Mouse (Mus musculus): ENCODE results near the gene Zkscan2. TPM values are rescaled to one million over a fixed set of nuclear protein-coding genes. Genes with fewer than 3 reads are reported as not detected.
A peak's percentile ranks its signal among the peaks of the same experiment; 100 is the strongest.

Zkscan2 gene
- total RNA-seq (2014; fragmentation: Nextera tagmentation) (0.11 TPM in 1 of 2 replicates, not detected in the other), total RNA-seq (2017) (not detected in 2 replicates)

DNA sequence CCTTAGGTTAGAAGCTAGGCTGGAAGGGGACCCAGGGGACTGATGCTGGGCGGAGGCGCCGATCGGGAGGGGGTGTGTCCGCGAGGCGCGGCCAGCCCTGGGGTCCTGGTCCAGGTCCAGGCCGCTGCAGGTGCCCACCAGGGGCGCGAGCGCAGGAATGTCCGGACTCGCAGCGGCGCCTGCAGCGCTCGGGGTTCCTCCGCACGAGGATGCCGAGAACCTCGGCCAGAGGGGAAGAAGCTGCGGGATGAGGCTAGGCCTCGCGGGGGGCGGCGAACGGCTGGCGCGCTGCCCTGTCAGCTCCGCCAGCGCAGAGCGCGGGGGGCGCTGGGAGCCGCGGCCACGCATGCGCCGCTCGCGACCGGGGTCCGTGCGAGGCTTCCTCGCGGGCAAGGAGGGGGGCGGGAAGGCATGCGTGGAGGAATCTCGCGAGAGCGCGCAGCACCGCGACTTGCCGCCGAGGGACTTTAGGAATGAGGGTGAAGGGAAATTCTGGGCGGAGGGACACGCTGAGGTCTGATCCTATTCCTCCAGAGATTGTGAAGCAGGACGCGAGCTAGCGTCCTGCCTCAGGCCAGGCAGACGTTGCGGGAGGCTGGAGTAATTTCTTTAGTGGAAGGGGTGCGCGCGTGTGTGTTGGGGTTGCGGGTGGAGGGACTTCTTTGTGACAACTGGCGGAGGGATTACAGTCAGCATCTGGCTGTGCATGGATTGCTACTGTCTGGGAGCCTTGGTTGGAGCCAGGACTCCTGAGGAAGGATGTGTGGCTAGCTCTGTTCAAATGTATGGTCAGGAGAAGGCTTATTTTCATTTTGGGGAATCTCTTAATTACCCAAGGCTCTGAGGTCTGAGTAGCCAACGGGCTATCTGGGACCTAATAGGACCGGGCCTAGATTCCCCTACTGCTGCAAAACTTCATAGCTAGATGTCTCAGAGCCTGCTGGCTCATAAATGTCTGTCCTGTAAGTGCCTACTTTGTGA lies at the start of gene Zkscan2:
TSS of gene Zkscan2 (minus strand) at position 211 of the 981 bp plus-strand sequence.
- ATAC-seq (replicated peaks; ENCODE audit: poor library complexity, severe bottlenecking): peak; percentile 81

DNA sequence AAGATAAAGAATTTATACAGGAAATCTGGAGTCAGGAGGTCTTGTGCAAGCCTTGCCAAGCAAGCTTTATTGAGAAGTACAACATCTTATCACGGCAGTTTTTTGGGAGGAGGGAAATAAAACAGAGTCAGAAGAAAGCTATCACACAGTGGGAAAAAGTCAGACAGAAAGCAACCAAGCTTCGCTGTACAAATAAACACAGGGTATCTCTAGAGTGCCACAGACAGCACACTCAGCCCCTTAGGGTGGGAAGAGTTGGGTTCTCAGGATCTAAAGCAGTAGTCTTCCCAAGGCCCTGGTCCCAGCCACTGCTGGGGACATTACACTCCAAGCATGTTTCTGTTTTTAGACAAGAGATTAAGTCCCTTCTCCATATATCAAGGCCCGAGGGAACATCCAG lies 28.9 kb upstream of the Zkscan2 start:
- no peak for ATAC-seq (replicated peaks; ENCODE audit: poor library complexity, severe bottlenecking)

DNA sequence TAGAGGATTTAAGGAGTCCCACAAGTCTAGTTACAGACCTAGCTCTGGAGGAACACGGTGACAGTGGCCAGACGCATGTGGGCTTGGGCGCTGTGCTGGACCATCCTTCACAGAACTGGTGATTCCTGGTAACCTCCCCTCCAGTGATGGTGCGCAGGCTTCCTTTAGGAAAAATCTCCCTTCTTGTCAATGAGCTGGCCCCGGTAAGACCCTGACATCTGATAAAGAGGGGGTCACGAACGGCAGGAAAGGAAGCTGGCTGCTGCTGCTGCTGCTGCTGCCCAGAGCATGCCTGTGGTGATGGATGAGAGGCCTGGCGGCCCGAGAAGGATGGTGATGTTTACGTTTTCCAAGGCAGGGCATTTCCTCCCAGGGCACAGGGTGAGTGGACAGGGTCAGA lies 25.5 kb upstream of the Zkscan2 start:
- ATAC-seq (replicated peaks; ENCODE audit: poor library complexity, severe bottlenecking): no peak

DNA sequence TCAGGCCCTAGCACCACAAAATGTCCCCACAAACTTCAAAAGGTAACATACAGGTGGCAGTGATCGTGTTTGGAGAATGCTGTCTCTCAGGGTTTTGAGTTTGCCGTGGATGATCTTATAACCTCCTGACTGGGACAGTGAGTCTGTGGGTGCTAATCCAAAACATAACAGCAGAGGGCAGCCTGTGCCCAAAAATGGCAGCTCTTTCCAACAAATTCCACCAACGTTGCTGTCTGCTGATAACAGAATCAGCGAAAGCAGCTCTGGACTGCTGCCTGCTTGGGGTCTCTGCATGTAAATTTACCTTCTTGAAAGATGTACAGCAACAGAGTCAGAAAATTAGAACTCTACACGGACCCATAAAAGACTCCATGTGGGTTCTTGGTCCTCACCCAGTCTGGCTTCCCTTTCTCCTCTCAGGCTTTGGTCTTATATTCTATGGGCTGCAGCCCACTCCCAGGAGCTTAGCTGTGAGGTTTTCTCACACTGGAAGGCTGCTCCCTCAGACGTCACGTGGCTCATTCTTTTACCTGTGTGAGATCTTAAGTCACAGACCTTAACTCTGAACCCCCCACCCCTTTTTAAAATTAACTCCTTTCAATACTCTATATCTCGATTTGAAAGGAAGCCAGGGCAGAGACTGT lies 24.1 kb upstream of the Zkscan2 start:
- ATAC-seq (replicated peaks; ENCODE audit: poor library complexity, severe bottlenecking): peak; percentile 46; the same call in 1 of the 2 replicates

DNA sequence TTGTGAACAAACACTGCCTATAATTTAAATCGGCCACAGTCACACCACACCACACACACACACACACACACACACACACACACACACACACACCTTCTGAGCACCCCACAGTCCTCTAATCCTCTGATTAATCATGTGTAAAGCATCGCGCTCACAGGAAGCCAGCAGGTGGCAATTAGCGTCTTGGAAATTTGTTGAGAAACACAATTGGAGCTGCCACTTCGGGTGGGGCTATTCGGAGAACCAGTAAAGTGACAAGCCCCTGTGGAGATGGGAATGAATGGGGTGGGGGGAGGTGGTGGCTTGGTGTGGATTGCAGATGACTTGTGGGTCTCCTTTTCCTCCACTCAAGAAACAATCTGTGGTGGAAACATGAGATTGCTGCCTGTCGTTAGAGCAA lies 7.7 kb upstream of the Zkscan2 start:
- no peak for ATAC-seq (replicated peaks; ENCODE audit: poor library complexity, severe bottlenecking)

DNA sequence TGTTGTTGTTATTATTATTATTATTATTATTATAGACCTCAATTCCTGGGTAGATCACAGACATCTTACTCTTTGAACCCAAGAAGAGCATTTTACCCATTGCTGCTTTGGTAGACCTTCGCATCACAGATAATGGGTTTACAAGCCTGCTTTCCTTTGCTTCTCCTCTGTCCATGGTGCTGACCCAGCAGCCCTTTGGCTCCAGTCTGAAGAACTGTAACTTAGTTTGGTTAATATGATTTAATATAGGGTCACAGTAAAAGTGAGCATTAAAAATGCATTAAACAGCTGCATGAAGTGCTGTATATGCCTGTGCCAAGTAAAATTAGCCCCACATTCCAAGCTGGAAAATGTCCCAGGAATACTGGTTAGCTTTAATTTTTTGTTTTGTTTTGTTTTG lies 3.1 kb upstream of the Zkscan2 start:
- ATAC-seq (replicated peaks; ENCODE audit: poor library complexity, severe bottlenecking): no peak

DNA sequence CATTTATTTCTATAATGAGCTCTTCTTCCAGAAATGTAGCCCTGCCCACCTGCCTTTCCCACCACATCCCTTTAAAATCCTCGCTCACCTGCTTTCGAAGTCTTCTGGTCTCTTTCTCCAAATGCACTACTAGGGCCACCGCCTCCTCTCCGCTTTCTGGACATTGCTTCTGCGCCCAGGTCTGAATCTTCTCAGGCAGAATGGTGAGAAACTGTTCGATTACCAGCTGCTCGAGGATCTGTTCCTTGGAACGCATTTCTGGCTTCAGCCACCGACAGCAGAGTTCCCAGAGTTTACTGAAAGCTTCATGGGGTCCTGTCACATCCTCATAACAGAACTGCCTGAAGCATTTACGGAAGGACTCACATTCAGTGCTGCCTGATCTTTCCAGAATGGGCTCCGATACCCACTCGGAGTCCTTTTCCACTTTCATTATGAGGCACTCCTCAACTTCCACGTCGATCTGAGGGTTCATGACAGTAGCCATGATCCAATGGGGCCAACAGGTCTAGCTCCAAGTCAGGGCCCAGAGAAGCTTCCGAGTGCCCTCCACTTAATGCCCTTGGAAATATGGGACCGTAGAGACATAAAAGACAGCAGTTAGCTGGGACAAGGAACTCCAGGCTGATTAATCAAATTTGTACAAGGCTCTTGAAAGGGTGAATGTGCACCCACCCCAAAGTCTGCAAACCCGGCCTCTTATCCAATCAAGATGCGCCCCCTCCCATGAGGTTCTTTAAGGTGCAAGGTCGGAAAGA lies 589 bp downstream of the Zkscan2 start:
- ATAC-seq (replicated peaks; ENCODE audit: poor library complexity, severe bottlenecking): no peak

DNA sequence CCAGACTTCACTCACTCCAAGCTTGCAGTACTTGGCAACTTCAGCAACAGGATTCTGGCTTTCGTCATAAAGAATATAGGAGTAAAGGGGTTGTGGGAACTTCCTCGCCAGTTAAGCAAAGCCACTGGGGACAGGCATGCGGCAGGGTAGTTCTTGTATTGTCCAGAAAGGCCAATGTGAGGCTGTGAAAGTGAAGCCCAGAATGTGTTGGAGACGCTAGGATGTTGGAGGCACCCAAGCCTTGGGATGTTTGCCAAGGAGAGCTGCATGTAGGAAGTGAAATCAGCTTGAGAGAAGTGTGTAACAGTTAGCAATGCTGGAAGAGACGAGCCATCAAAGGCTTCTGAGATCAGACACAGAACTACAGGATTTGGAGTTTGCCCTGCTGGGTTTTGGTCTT lies 12.5 kb downstream of the Zkscan2 start:
- ATAC-seq (replicated peaks; ENCODE audit: poor library complexity, severe bottlenecking): no peak

DNA sequence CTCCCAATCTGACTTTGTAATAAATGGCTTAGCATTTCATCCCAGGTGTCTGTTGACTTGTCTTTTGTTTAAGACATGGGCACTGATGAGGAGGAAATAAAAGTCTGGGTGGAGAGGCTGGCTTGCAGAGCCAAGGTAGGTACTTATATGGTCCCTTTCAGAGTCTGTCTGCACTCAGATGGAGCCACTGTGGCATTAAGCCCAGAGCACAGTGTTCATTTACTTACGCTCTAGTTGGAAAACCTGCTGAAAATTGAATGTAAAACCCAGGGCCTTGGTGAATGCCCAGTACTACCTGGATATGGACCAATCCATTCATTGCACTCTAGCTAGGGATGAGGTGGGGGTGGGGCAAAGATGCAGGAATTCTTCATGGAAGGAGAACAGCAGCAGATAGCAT lies 32.3 kb downstream of the Zkscan2 start:
- ATAC-seq (replicated peaks; ENCODE audit: poor library complexity, severe bottlenecking): no peak

DNA sequence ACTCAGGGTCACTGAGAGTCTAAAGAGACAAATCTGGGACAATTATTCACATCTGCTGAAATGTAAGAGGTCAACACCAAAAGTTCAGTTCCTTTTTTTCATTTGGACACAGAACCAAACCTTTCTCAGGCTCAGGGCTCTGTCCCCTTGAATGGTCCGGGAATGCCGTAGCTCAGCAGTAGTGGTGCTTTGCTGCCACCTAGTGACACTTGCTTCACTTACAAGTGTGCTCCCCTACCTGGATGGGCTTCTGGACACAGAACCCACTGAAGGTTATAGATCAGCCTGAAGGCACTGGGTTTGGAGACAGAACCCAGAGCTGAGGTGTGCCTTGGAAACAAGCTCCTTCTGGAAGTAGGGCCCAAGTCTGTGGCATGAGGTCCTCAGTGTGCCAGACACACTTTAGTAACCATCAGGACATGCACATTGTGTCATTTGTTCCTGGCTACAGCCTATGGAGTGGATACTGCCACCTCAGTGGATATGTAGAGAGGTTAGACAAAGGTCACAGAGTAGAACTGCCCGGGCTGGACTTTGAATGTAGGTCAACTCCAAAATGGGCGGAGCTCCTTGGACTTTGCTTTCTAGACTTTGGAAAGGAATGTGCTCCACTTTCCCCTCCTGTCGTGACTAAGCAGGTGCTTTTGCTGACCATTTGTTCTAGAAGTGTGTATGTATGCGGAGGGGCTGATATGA lies 34.4 kb downstream of the Zkscan2 start:
- peak; percentile 96 for ATAC-seq (replicated peaks; ENCODE audit: poor library complexity, severe bottlenecking)

DNA sequence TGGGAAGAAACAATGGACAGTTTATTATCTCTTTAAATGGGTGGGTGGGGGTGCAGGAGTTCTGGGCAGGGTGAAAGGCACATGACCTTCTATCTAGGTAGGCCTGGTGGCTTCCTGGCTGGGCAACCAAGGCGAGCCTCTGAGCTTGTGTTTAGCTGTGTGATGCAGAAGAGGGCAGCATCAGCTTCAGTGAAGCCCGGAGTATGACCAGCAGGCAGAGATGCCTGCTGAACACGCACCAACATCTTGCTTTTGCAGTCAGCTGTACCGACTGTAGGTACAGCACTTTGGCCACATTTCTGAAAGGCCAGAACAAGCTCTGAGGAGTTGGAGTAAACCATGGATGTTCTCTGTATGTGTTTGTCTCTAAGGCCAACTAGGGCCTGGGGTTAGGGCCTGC lies 36.7 kb downstream of the Zkscan2 start:
- ATAC-seq (replicated peaks; ENCODE audit: poor library complexity, severe bottlenecking): no peak

DNA sequence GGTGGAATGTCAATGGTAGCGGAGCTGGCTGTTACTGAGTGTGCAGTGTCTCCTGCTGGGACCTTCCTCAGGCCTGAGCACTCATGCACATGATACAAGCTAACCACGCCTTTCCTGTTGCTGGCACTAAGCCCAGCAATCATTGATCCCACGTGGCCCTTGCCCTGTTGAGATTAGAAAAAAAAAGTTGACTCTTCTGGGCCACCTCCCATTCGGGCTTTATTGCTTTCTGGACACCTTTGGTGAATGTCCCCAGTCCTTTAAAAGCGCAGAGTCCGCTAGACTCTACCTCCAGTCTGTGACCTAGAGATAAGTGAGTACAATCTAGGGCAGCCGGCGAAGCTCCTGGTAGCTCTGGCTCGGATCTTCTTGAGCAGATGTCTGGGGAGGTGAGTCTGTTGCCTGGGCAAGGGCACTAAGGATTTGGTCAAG lies 38.2 kb downstream of the Zkscan2 start, which contains the start of gene Aqp8:
TSS of gene Aqp8 (plus strand) at position 222 of the 432 bp plus-strand sequence.
- no peak for ATAC-seq (replicated peaks; ENCODE audit: poor library complexity, severe bottlenecking)

DNA sequence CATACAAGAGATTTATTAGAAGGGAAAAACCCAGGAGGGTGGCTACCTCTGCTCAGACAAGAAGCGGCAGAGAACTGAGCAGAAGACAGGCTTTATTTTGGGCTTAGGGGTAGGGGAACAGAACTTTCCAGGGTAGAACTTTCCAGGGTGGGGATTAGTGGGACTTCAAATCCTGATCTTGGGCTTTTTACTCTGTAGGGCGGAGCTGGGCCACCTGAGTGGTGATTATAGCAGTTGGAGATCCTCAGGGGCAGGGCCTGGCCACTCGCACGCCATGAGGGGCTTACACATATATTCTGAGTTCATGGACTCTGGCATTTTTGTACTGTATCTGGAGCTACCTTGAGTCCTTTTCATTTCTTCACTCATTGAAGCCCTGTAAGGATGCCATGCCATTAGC lies 38.9 kb downstream of the Zkscan2 start:
- no peak for ATAC-seq (replicated peaks; ENCODE audit: poor library complexity, severe bottlenecking)

DNA sequence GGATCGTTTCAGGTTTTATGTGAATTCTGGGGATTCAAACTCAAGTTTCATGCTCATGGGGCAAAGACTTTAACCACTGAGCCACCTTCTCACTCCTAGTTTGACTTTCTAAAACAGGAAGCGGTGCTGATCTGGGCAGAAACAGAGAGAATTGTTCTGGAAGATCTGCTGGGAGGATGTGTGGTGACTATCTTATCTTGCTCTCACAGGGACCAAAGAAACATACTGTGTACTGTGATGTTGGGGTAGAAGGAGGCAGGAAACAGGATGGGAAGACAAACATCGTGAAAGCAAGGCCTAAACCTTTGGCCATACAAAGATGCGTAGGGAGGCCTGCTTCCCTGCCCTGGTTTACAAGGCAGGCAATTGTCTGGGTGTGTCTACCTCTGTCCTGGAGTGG lies 41.0 kb downstream of the Zkscan2 start:
- no peak for ATAC-seq (replicated peaks; ENCODE audit: poor library complexity, severe bottlenecking)

DNA sequence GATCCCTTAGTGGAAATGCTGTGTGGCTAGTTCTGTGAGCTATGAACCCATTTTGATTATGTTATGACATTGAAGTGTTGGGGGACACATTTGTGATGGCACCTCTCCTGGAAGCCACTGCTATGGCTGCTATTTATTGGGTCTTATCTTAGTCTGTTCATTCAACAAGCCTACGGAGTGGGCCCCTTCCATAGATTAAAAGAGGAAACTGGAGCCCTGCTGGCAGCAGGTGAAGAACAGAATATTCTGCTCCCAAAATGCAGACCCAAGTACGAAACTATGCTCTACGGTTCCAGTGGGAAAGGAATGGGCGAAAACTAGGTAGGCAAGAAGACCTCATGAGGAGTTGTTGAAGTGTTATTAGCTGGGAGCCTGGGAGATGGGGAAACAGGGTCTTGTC lies 41.9 kb downstream of the Zkscan2 start:
- no peak for ATAC-seq (replicated peaks; ENCODE audit: poor library complexity, severe bottlenecking)

DNA sequence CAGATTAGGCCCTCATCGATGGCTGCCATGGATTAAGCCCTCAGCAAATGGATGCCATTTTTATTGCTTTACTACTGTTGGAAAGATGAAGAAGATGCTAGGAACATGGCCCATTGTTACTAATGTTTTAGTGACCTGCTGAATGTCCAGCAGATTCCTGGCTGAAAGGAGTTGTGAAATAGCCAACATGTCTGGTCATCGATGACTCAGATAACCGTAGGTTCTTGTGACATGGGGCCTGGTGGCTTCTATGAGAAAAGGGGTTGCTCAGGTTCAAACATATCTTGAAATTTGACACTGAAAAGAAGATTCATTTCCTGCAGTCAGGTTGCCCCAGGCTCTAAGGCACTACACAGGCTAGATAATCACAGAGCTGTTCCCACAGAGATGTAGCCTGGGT lies 45.2 kb downstream of the Zkscan2 start:
- ATAC-seq (replicated peaks; ENCODE audit: poor library complexity, severe bottlenecking): peak; percentile 42; the same call in 1 of the 2 replicates

DNA sequence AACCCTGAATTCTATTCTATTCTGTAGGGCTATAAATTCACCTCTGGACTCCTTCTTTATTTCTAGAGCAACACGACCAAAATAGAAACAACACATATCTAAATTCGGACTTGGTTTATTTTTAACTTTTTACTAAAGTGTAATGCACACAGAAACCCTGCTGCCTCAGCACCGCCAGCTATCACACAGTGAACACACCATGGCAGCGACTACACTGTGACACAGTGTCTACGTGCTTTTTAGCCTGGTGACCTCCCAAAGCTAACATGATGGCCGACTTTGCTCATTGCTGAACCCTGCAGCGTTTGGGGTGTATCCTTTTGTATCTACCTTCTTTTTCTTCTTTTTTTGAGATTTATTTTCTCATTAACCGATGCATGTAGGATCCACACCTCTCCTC lies 47.2 kb downstream of the Zkscan2 start:
- ATAC-seq (replicated peaks; ENCODE audit: poor library complexity, severe bottlenecking): no peak

DNA sequence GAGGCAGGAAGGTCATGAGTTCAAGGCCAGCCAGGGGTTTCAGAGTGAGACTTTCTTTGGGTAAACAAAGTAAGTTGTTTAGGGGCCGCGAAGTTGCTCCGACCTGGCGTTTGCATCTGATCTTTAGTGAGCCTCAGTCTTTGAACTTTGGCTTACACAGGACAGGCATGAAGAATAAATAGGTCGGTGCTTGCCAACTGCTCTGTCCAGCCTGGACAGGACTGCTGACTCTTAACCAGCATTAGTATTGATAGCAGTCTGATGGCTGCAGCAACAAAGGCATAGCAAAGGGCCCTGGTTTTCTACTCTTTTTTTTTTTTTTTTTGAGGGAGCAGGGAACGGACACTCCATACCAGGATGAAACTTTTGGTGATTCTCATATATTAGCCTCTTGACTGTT lies 47.7 kb downstream of the Zkscan2 start:
- no peak for ATAC-seq (replicated peaks; ENCODE audit: poor library complexity, severe bottlenecking)

DNA sequence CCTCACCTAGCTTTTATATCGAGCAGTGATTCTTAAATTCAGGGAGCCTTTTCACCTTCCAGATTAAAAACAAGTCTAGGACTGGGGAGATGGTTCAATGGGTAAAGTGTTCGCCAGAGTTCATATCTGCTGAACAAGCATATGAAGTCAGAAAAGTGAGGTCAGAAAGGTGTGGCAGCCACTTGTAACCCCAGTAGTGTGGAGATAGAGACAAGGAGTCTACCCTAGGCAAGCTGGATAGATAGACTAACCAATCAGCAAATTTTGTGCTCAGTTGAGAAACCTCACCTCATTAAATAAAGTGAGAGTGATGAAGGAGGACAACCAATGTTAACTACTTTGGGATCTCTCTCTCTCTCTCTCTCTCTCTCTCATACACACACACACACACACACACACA lies 49.7 kb downstream of the Zkscan2 start:
- no peak for ATAC-seq (replicated peaks; ENCODE audit: poor library complexity, severe bottlenecking)

DNA sequence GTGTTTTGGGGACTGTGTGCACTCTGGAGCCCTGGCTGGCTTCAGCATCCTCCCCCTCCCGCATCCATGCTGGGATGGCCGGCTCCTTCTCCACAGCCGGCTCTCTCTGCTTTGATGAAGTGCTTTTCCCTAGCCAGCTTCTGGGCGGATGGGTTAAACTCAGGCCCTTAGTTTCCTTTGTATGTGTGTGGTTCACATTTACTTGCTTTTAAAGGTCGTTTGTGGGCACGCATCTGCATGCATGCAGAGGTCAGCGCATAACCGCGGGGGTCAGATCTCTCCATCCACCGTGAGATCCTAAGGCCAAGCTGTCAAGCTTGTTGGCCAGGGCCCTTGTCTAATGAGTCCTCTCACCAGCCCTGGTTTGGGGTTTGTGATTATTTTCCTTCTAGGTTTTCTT lies 50.6 kb downstream of the Zkscan2 start:
- ATAC-seq (replicated peaks; ENCODE audit: poor library complexity, severe bottlenecking): no peak

All from granulocyte monocyte progenitor cell, adult 5-6 weeks (primary cell).